Mouse (Mus musculus) heart, adult 2 months (tissue): Measurements from ENCODE around the gene Hspa4. TPM values are rescaled to one million over a fixed set of nuclear protein-coding genes. Genes with fewer than 3 reads are reported as not detected.
A peak's percentile ranks its signal among the peaks of the same experiment; 100 is the strongest.

Experiments
- DNase-seq, 2 experiments: peaks; one replicate each; pipeline ENCODE4 v3.0.0; 2021
- H3K27ac ChIP-seq: fragments of 200-600 bp; 2 replicates; pipeline ENCODE4 v1.8.1; 2022
- H3K27me3 ChIP-seq: fragments of 200-500 bp; 2 replicates; pipeline ENCODE4 v1.6.1; 2012; ENCODE audit warnings: mild to moderate bottlenecking, low read length, inconsistent platforms, mixed read lengths; ENCODE audit not compliant: control insufficient read depth, insufficient read depth
- H3K36me3 ChIP-seq: fragments of 200-500 bp; 2 replicates; pipeline ENCODE4 v1.6.1; 2012; ENCODE audit warnings: low read length, inconsistent platforms; ENCODE audit not compliant: control insufficient read depth, insufficient read depth
- H3K4me1 ChIP-seq: fragments of 200-500 bp; 2 replicates; pipeline ENCODE4 v1.6.1; 2011; ENCODE audit warnings: low read length; ENCODE audit not compliant: control insufficient read depth, insufficient read depth
- H3K4me3 ChIP-seq: fragments of 200-600 bp; 2 replicates; pipeline ENCODE4 v1.8.1; 2022
- H3K79me2 ChIP-seq: fragments of 200-500 bp; replicated peaks from 2 replicates; pipeline ENCODE4 v1.6.1; 2012; ENCODE audit warnings: mild to moderate bottlenecking, inconsistent platforms, low read length, moderate library complexity, mixed read lengths; ENCODE audit not compliant: control insufficient read depth, insufficient read depth
- H3K9ac ChIP-seq: fragments of 200-500 bp; 2 replicates; pipeline ENCODE4 v1.6.1; 2012; ENCODE audit warnings: low read depth, mild to moderate bottlenecking, control low read depth, inconsistent platforms, low read length, mixed read lengths
- CTCF ChIP-seq: fragments of 200-600 bp; IDR thresholded peaks from 2 replicates; pipeline ENCODE4 v1.8.1; 2022; ENCODE audit warnings: antibody characterized with exemption, mild to moderate bottlenecking, moderate library complexity
- EP300 ChIP-seq: fragments of 200-500 bp; IDR thresholded peaks from 2 replicates; pipeline ENCODE4 v1.6.1; 2011; ENCODE audit warnings: low read depth, low read length, control low read depth; ENCODE audit not compliant: insufficient read depth
- POLR2A ChIP-seq: fragments of 200-500 bp; IDR thresholded peaks from 2 replicates; pipeline ENCODE4 v1.6.1; 2011; ENCODE audit warnings: mild to moderate bottlenecking, low read depth, low read length, control low read depth; ENCODE audit not compliant: insufficient read depth
- WGBS: fragments of 180-500 bp; shearing (Covaris S2); methylation state at CpG from one replicate; pipeline ENCODE4 v1.1.7; 2018; 5-methylcytosine and 5-hydroxymethylcytosine counted together
- intact Hi-C: fragments of 180-260 bp; cut with DNase I; formaldehyde crosslinking; loops from one replicate; pipeline ENCODE4 v1.15.1; 2025
- polyA plus RNA-seq: library from polyadenylated mRNA; depleted of rRNA; stranded (reverse); fragments of >200 nt; gene quantifications from 2 replicates; pipeline ENCODE4 v1.2.3, GENCODE M21; 2012
- total RNA-seq, 2 experiments: library from RNA; stranded (reverse); gene quantifications; 2 replicates each; pipeline ENCODE4 v1.2.3; 2021

The Hspa4 gene
- total and polyA plus RNA-seq, 3 experiments = 19.2 to 126 (median 109) TPM

GRCm38 (mm10) chr11:53269596-53269995, 30.7 kb downstream of the Hspa4 start:
- Histone ChIP-seq H3K27me3 (no peaks in the 10 kb centered on the region), H3K4me1 (no peaks in the 10 kb centered on the region), H3K79me2 (no peaks in the 10 kb centered on the region), H3K9ac (no peak overlapping the region), H3K4me3 (no peak overlapping the region), H3K36me3 (peaks cover 29% of the 10 kb centered on the region), H3K27ac (no peak overlapping the region)
- DNase-seq = no peak
- no peak for TF ChIP-seq CTCF
- TF ChIP-seq EP300 = no peak
- WGBS = 92% methylated on average over 6 of the region's 6 CpGs
- intact Hi-C loops = no loop called here

GRCm38 (mm10) chr11:53260556-53260955, 39.7 kb downstream of the Hspa4 start:
- no peaks in the 10 kb centered on the region for H3K27me3 ChIP-seq
- H3K79me2 ChIP-seq = no peaks in the 10 kb centered on the region
- H3K4me3 ChIP-seq = no peak overlapping the region
- no peak for DNase-seq
- TF ChIP-seq EP300 (no peak), CTCF (no peak), POLR2A (no peak)
- peaks cover 13% of the 10 kb centered on the region for H3K36me3 ChIP-seq
- H3K27ac ChIP-seq = no peak overlapping the region
- intact Hi-C loops = no loop called here
- no peak overlapping the region for H3K9ac ChIP-seq
- WGBS = 82% methylated on average over 5 of the region's 5 CpGs
- H3K4me1 ChIP-seq = peaks cover 3% of the 10 kb centered on the region; the same call in 1 of the 2 replicates

- 84% methylated on average over 1 of the region's 1 CpGs for WGBS
- Histone ChIP-seq H3K4me1 (peaks cover 3% of the 10 kb centered on the region; the same call in 1 of the 2 replicates), H3K27ac (no peak overlapping the region), H3K79me2 (no peaks in the 10 kb centered on the region), H3K27me3 (no peaks in the 10 kb centered on the region), H3K9ac (no peak overlapping the region), H3K36me3 (peaks cover 10% of the 10 kb centered on the region), H3K4me3 (no peak overlapping the region)
- intact Hi-C loops = no loop called here
- no peak for DNase-seq
- TF ChIP-seq POLR2A (no peak), EP300 (no peak), CTCF (no peak)
These were observed 40.2 kb downstream of the Hspa4 start for GRCm38 (mm10) chr11:53260056-53260455.

GRCm38 (mm10) chr11:53259047-53259632, 41.1 kb downstream of the Hspa4 start:
- H3K4me1 ChIP-seq = peaks cover 3% of the 10 kb centered on the region; the same call in 1 of the 2 replicates
- TF ChIP-seq POLR2A = no peak
- TF ChIP-seq CTCF = no peak
- no peak for TF ChIP-seq EP300
- H3K27me3 ChIP-seq = no peaks in the 10 kb centered on the region
- intact Hi-C loops = loop anchor here (5.0 to 10.0 kb wide), 2 partner anchors 494 to 737 kb away; partner anchors contain the start of gene Fstl4
- H3K79me2 ChIP-seq = no peaks in the 10 kb centered on the region
- WGBS = 86% methylated on average over 6 of the region's 6 CpGs
- H3K36me3 ChIP-seq = peaks cover 5% of the 10 kb centered on the region; the same call in 1 of the 2 replicates
- no peak overlapping the region for H3K4me3 ChIP-seq
- no peak overlapping the region for H3K9ac ChIP-seq
- no peak for DNase-seq
- H3K27ac ChIP-seq = no peak overlapping the region

- no peaks in the 10 kb centered on the region for H3K79me2 ChIP-seq
- H3K9ac ChIP-seq = no peak overlapping the region
- no peaks in the 10 kb centered on the region for H3K27me3 ChIP-seq
- no peak overlapping the region for H3K27ac ChIP-seq
- DNase-seq = no peak
- intact Hi-C loops = loop anchor here (5.0 to 10.0 kb wide), 2 partner anchors 492 to 735 kb away; partner anchors contain the start of gene Fstl4
- TF ChIP-seq POLR2A (no peak), CTCF (no peak), EP300 (no peak)
- H3K4me3 ChIP-seq = no peak overlapping the region
- no peaks in the 10 kb centered on the region for H3K36me3 ChIP-seq
- peaks cover 3% of the 10 kb centered on the region; the same call in 1 of the 2 replicates for H3K4me1 ChIP-seq
- WGBS = 58% methylated on average over 2 of the region's 2 CpGs
These were observed 43.3 kb downstream of the Hspa4 start for GRCm38 (mm10) chr11:53256914-53257313.

GRCm38 (mm10) chr11:53254926-53255325, 45.3 kb downstream of the Hspa4 start:
- H3K4me3 ChIP-seq = no peak overlapping the region
- no peak overlapping the region for H3K9ac ChIP-seq
- WGBS = 37% methylated on average over 7 of the region's 7 CpGs
- TF ChIP-seq CTCF = peak; percentile 71
- no peak for TF ChIP-seq EP300
- H3K36me3 ChIP-seq = no peaks in the 10 kb centered on the region
- intact Hi-C loops = loop anchor here (2.0 to 10.0 kb wide), 3 partner anchors 490 to 834 kb away; partner anchors contain the start of gene Fstl4
- DNase-seq = peak; percentile 39 to 73
- H3K27me3 ChIP-seq = no peaks in the 10 kb centered on the region
- peaks cover 3% of the 10 kb centered on the region; the same call in 1 of the 2 replicates for H3K4me1 ChIP-seq
- no peaks in the 10 kb centered on the region for H3K79me2 ChIP-seq
- no peak overlapping the region for H3K27ac ChIP-seq
